Mouse (Mus musculus) gastrocnemius, postnatal 36 days (tissue): ENCODE data around the gene Mpi. TPM values are rescaled to one million over a fixed set of nuclear protein-coding genes. Genes with fewer than 3 reads are reported as not detected.

Experiments
- DNase-seq, 2 experiments: peaks; one replicate each; pipeline ENCODE4 v3.0.0; 2022
- intact Hi-C: fragments of 180-260 bp; cut with DNase I; formaldehyde crosslinking; loops from one replicate; pipeline ENCODE4 v1.15.1; 2025
- long read RNA-seq, 2 experiments: library from polyadenylated mRNA; stranded (forward); transcript quantifications; one replicate each; pipeline ENCODE4 v2.0.0; 2021
- total RNA-seq, 2 experiments: library from RNA; stranded (reverse); gene quantifications; 2 replicates each; pipeline ENCODE4 v1.2.3; 2021

Gene Mpi
- total RNA-seq, result 10 to 100 TPM; 80.9 to 83.7 TPM
- long read RNA-seq, experiment 1, transcript Mpi-201 (8 exons, 1,780 nt), result major isoform, 14 of 78 reads
- long read RNA-seq, experiment 1, partial matches to known transcripts, result 8 of 78 reads
- long read RNA-seq, experiment 1, other reads (novel, unspliced or antisense), result 56 of 78 reads
- long read RNA-seq, experiment 2, transcript Mpi-201 (8 exons, 1,780 nt), result major isoform, 24 of 96 reads
- long read RNA-seq, experiment 2, partial matches to known transcripts, result 9 of 96 reads
- long read RNA-seq, experiment 2, other reads (novel, unspliced or antisense), result 63 of 96 reads

GRCm38 (mm10) chr9:57552139-57552887 lies at the start of gene Mpi:
Gene Mpi, minus strand, starts transcription at chr9:57552763.
- peak in 1 of 2 experiments; percentile 49 for DNase-seq
- intact Hi-C loops, result no loop called here

- intact Hi-C loops, result no loop called here
- DNase-seq, result no peak
Observed at GRCm38 (mm10) chr9:57602098-57602497, 49.5 kb upstream of the Mpi start.

- intact Hi-C loops, result no loop called here
- DNase-seq, result no peak
Observed at GRCm38 (mm10) chr9:57601353-57601706, 48.8 kb upstream of the Mpi start.

GRCm38 (mm10) chr9:57600620-57601352 lies 48.2 kb upstream of the Mpi start:
- intact Hi-C loops, result no loop called here
- no peak for DNase-seq

- DNase-seq, result no peak
- intact Hi-C loops, result no loop called here
Observed at GRCm38 (mm10) chr9:57598851-57599563, 46.4 kb upstream of the Mpi start.

- no peak for DNase-seq
- intact Hi-C loops, result no loop called here
Observed at GRCm38 (mm10) chr9:57597929-57598382, 45.4 kb upstream of the Mpi start.

- no peak for DNase-seq
Observed at GRCm38 (mm10) chr9:57597265-57597664, 44.7 kb upstream of the Mpi start.

GRCm38 (mm10) chr9:57594174-57594509 lies 41.6 kb upstream of the Mpi start:
- DNase-seq, result no peak
- intact Hi-C loops, result no loop called here

More at GRCm38 (mm10) chr9:57597265-57597664, 44.7 kb upstream of the Mpi start:
- intact Hi-C loops, result no loop called here

- intact Hi-C loops, result no loop called here
- no peak for DNase-seq
Observed at GRCm38 (mm10) chr9:57593454-57594173, 41.1 kb upstream of the Mpi start.

GRCm38 (mm10) chr9:57590726-57591125 lies 38.2 kb upstream of the Mpi start:
- intact Hi-C loops, result no loop called here
- no peak for DNase-seq

- intact Hi-C loops, result loop anchor here (2.0 kb wide), 1 partner anchor 49 kb away; no protein-coding TSS in a partner anchor
- DNase-seq, result peak; percentile 65 to 71
Observed at GRCm38 (mm10) chr9:57589224-57590126, 36.9 kb upstream of the Mpi start, which contains the start of gene Ulk3. Gene Ulk3, plus strand, starts transcription at chr9:57589452.

GRCm38 (mm10) chr9:57584991-57585390 lies 32.4 kb upstream of the Mpi start:
- intact Hi-C loops, result no loop called here
- DNase-seq, result no peak

GRCm38 (mm10) chr9:57577144-57577849 lies 24.7 kb upstream of the Mpi start:
- no peak for DNase-seq
- intact Hi-C loops, result no loop called here

GRCm38 (mm10) chr9:57575577-57575976 lies 23.0 kb upstream of the Mpi start:
- DNase-seq, result no peak
- intact Hi-C loops, result no loop called here

GRCm38 (mm10) chr9:57574397-57574796 lies 21.8 kb upstream of the Mpi start:
- no peak for DNase-seq
- intact Hi-C loops, result no loop called here

- peak in 1 of 2 experiments; percentile 50 for DNase-seq
Observed at GRCm38 (mm10) chr9:57568500-57568899, 15.9 kb upstream of the Mpi start.

GRCm38 (mm10) chr9:57566846-57567245 lies 14.3 kb upstream of the Mpi start:
- no peak for DNase-seq
- intact Hi-C loops, result no loop called here

More at GRCm38 (mm10) chr9:57568500-57568899, 15.9 kb upstream of the Mpi start:
- intact Hi-C loops, result no loop called here

- intact Hi-C loops, result no loop called here
- DNase-seq, result no peak
Observed at GRCm38 (mm10) chr9:57565741-57566221, 13.2 kb upstream of the Mpi start.
